Mouse (Mus musculus): ENCODE results near the gene Sowaha. TPM values are rescaled to one million over a fixed set of nuclear protein-coding genes. Genes with fewer than 3 reads are reported as not detected.

The Sowaha gene
- polyA plus RNA-seq, 1 experiment, result not detected

DNA sequence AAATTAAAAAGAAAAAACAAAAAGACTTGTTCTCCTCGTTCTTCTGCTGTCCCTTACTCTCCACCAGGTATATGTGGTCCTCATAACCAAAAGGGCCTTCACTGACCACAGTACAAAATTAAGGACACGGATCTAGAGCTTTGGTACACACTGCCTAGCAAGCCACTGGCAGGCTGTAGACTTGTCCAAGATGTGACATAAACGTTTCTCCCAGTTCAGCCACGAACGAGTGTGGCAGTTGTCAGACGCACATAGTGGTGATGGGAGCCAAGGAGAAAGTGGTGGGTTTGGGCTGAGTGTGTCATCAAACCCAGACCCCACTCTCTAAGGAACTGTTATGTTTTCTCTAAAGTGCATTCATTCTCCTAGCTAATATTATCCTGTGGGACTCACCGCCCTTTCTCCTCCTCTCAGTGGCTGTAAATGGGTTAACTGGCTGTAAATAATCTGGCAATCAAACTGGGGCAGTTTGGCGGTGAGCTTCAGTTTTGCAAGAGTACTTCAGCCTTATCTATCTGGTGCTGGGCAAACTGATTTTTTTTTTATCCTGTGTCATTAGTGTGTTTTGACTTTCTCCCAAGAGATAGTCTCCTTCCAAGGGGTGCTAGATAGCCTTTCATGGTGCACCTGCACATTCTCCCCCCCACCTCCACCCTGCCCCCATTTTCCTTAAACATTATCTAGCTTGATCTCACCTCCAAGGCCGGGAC, 48.6 kb downstream of the Sowaha start:
- H3K36me3 ChIP-seq (ENCODE audit: control insufficient read depth, insufficient read depth, low read length, poor library complexity, severe bottlenecking), result peaks cover 14% of the 10 kb centered on the region
- peak overlapping the region; percentile 62 for H3K9ac ChIP-seq (ENCODE audit: low read depth, poor library complexity, severe bottlenecking)
- H3K9me3 ChIP-seq (replicated peaks; ENCODE audit: control insufficient read depth, insufficient read depth, low read length, poor library complexity, severe bottlenecking), result no peaks in the 10 kb centered on the region
- no peaks in the 10 kb centered on the region for H3K27me3 ChIP-seq (ENCODE audit: control insufficient read depth, insufficient read depth, low read length, poor library complexity, severe bottlenecking)
- H3K27ac ChIP-seq (ENCODE audit: insufficient read depth, low read length), result peak overlapping the region; percentile 85
- peaks cover 2% of the 10 kb centered on the region for H3K4me1 ChIP-seq (ENCODE audit: control insufficient read depth, insufficient read depth, low read length)
- no peak for TF ChIP-seq EP300 (IDR thresholded peaks at IDR 0.05; ENCODE audit: insufficient read depth, low read depth, low read length)
- TF ChIP-seq POLR2A (IDR thresholded peaks at IDR 0.05; ENCODE audit: insufficient read depth, low read length), result no peak
- TF ChIP-seq CTCF (IDR thresholded peaks at IDR 0.05; ENCODE audit: low read depth, low read length), result no peak
- peak overlapping the region; percentile 75 for H3K4me3 ChIP-seq (ENCODE audit: low read depth, low read length)

DNA sequence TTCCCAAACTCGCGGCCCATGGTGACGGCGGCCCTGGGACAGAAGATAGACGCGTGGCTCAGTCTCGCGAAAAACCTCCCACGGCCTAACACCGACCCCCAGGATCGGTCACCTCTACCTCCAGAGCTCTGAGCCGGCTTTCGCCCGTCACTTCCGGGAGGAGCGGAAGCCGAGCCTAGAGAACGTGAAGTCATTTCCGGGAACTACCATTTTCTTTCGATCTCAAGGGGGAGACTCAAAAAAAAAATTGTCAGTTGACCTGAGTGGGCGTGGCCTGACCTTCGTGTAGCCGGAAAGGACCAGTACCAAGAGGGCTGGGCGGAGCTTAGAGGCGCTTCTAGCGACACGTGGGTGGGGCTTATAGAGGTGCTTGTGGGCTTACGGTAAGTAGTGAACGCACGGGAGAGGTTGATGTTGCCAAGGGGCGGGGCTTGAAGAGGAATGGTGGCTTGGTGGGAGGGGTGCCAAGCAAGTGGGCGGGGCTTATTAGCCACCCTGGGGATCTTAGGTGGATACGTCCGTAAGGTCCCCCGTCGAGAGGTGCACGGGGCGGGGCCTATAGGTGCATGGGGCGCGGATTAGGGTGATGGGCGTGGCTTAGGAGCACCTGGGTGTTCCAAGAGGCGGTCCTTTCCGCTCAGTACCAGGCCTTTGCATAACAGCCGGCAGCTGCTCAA, 49.3 kb downstream of the Sowaha start, which contains the start of the genes Uqcrq and Gdf9:
Uqcrq (minus strand) TSS at position 162 of the 677 bp plus-strand sequence.
Gdf9 (plus strand) TSS at position 354 of the 677 bp plus-strand sequence.
- H3K27me3 ChIP-seq (ENCODE audit: control insufficient read depth, insufficient read depth, low read length, poor library complexity, severe bottlenecking), result no peaks in the 10 kb centered on the region
- H3K9ac ChIP-seq (ENCODE audit: low read depth, poor library complexity, severe bottlenecking), result peak within 1 kb of the TSS; percentile 87
- no peaks in the 10 kb centered on the region for H3K9me3 ChIP-seq (replicated peaks; ENCODE audit: control insufficient read depth, insufficient read depth, low read length, poor library complexity, severe bottlenecking)
- peak within 1 kb of the TSS; percentile 91 for H3K4me3 ChIP-seq (ENCODE audit: low read depth, low read length)
- H3K4me1 ChIP-seq (ENCODE audit: control insufficient read depth, insufficient read depth, low read length), result peaks cover 2% of the 10 kb centered on the region
- TF ChIP-seq POLR2A (IDR thresholded peaks at IDR 0.05; ENCODE audit: insufficient read depth, low read length), result peak; percentile 43
- no peak for TF ChIP-seq EP300 (IDR thresholded peaks at IDR 0.05; ENCODE audit: insufficient read depth, low read depth, low read length)
- peak within 1 kb of the TSS; percentile 85 for H3K27ac ChIP-seq (ENCODE audit: insufficient read depth, low read length)
- peaks cover 14% of the 10 kb centered on the region for H3K36me3 ChIP-seq (ENCODE audit: control insufficient read depth, insufficient read depth, low read length, poor library complexity, severe bottlenecking)

DNA sequence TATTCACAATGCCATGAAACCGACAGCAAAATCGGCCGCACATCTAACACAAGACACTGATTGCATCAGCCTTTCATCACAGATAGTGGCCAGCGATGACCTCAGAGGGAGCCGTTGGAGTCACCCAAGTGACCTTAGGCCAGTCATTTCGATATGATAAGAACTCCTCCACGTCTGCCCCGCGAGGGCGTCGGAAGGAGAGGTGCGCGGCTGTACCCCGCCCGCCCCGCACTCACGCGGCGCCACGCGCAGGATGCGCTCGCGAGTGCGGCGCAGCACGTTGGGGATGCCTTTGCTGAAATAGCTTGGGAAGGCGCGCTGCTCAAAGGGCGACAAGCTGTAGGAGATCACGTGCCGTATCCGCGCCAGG, 49.8 kb downstream of the Sowaha start:
- no peaks in the 10 kb centered on the region for H3K27me3 ChIP-seq (ENCODE audit: control insufficient read depth, insufficient read depth, low read length, poor library complexity, severe bottlenecking)
- H3K9ac ChIP-seq (ENCODE audit: low read depth, poor library complexity, severe bottlenecking), result peak overlapping the region; percentile 87
- no peak for TF ChIP-seq EP300 (IDR thresholded peaks at IDR 0.05; ENCODE audit: insufficient read depth, low read depth, low read length)
- no peak for TF ChIP-seq CTCF (IDR thresholded peaks at IDR 0.05; ENCODE audit: low read depth, low read length)
- TF ChIP-seq POLR2A (IDR thresholded peaks at IDR 0.05; ENCODE audit: insufficient read depth, low read length), result no peak
- peak overlapping the region; percentile 52 for H3K27ac ChIP-seq (ENCODE audit: insufficient read depth, low read length)
- peak overlapping the region; percentile 91 for H3K4me3 ChIP-seq (ENCODE audit: low read depth, low read length)
- H3K36me3 ChIP-seq (ENCODE audit: control insufficient read depth, insufficient read depth, low read length, poor library complexity, severe bottlenecking), result peaks cover 14% of the 10 kb centered on the region
- H3K4me1 ChIP-seq (ENCODE audit: control insufficient read depth, insufficient read depth, low read length), result peaks cover 2% of the 10 kb centered on the region
- H3K9me3 ChIP-seq (replicated peaks; ENCODE audit: control insufficient read depth, insufficient read depth, low read length, poor library complexity, severe bottlenecking), result no peaks in the 10 kb centered on the region

DNA sequence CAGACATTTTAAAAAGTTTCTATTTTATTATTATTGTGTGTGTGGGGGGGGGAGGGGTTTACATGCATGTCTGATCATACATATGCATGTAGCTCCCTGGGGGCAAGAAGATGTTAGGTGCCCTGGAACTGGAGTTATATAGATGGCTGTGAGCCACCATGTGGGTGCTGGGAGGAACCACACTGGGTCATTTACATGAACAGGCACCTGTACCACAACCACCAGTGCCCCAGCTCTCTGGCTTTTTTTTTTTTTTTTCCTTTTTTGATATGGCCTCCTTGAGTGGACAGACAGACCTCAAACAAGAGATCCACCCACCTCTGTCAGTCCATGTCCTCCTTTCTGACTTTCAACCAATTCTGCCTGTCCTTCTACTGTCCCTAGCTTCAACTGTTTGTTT, 50.9 kb downstream of the Sowaha start:
- Histone ChIP-seq H3K36me3 (ENCODE audit: control insufficient read depth, insufficient read depth, low read length, poor library complexity, severe bottlenecking) (peaks cover 14% of the 10 kb centered on the region), H3K27ac (ENCODE audit: insufficient read depth, low read length) (no peak overlapping the region), H3K9me3 (replicated peaks; ENCODE audit: control insufficient read depth, insufficient read depth, low read length, poor library complexity, severe bottlenecking) (no peaks in the 10 kb centered on the region), H3K4me1 (ENCODE audit: control insufficient read depth, insufficient read depth, low read length) (peaks cover 2% of the 10 kb centered on the region), H3K9ac (ENCODE audit: low read depth, poor library complexity, severe bottlenecking) (peak overlapping the region; percentile 87; the same call in 1 of the 2 replicates), H3K4me3 (ENCODE audit: low read depth, low read length) (peak overlapping the region; percentile 68), H3K27me3 (ENCODE audit: control insufficient read depth, insufficient read depth, low read length, poor library complexity, severe bottlenecking) (no peaks in the 10 kb centered on the region)
- TF ChIP-seq POLR2A (IDR thresholded peaks at IDR 0.05; ENCODE audit: insufficient read depth, low read length) (no peak), EP300 (IDR thresholded peaks at IDR 0.05; ENCODE audit: insufficient read depth, low read depth, low read length) (no peak), CTCF (IDR thresholded peaks at IDR 0.05; ENCODE audit: low read depth, low read length) (no peak)

DNA sequence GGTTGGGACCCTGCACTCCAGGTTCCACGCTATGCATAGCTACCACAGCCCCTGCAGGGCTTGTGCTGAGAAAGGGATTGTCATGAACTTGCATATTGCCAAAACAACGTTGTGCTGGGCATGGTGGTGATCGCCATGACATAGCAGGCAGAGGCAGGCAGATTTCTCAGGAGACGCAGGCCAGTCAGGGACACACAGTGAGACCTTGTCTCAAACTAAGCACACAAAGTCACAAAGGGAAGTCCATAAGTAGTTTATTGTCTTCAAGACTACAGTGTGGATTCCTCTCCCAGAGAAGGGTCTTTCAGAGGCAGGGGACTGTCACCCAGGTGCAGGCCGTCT, 51.4 kb downstream of the Sowaha start:
- peaks cover 14% of the 10 kb centered on the region for H3K36me3 ChIP-seq (ENCODE audit: control insufficient read depth, insufficient read depth, low read length, poor library complexity, severe bottlenecking)
- H3K27ac ChIP-seq (ENCODE audit: insufficient read depth, low read length), result no peak overlapping the region
- H3K4me3 ChIP-seq (ENCODE audit: low read depth, low read length), result no peak overlapping the region
- no peak overlapping the region for H3K9ac ChIP-seq (ENCODE audit: low read depth, poor library complexity, severe bottlenecking)
- peaks cover 2% of the 10 kb centered on the region for H3K4me1 ChIP-seq (ENCODE audit: control insufficient read depth, insufficient read depth, low read length)
- no peaks in the 10 kb centered on the region for H3K27me3 ChIP-seq (ENCODE audit: control insufficient read depth, insufficient read depth, low read length, poor library complexity, severe bottlenecking)
- TF ChIP-seq POLR2A (IDR thresholded peaks at IDR 0.05; ENCODE audit: insufficient read depth, low read length), result no peak
- TF ChIP-seq CTCF (IDR thresholded peaks at IDR 0.05; ENCODE audit: low read depth, low read length), result no peak
- TF ChIP-seq EP300 (IDR thresholded peaks at IDR 0.05; ENCODE audit: insufficient read depth, low read depth, low read length), result no peak
- no peaks in the 10 kb centered on the region for H3K9me3 ChIP-seq (replicated peaks; ENCODE audit: control insufficient read depth, insufficient read depth, low read length, poor library complexity, severe bottlenecking)
